Mouse (Mus musculus) liver, embryonic 15.5 days (tissue): ENCODE results near the gene Apoc1. TPM values are rescaled to one million over a fixed set of nuclear protein-coding genes. Genes with fewer than 3 reads are reported as not detected.

Source experiments
- ATAC-seq: fragments of 200-750 bp; cut with Nextera tagmentation; 2 replicates; pipeline ENCODE4 v1.8.0; 2017; ENCODE audit warnings: moderate number of reproducible peaks, mild to moderate bottlenecking, moderate library complexity; ENCODE audit not compliant: insufficient read depth
- H3K27ac ChIP-seq: fragments of 300-500 bp; sonication (generic); replicated peaks from 2 replicates; pipeline ENCODE4 v1.5.1; 2015; ENCODE audit warnings: mild to moderate bottlenecking, inconsistent platforms
- H3K27me3 ChIP-seq: fragments of 300-500 bp; sonication (generic); 2 replicates; pipeline ENCODE4 v1.6.1; 2015; ENCODE audit warnings: mild to moderate bottlenecking, inconsistent platforms
- H3K36me3 ChIP-seq: fragments of 300-500 bp; sonication (generic); replicated peaks from 2 replicates; pipeline ENCODE4 v1.6.1; 2015; ENCODE audit warnings: moderate library complexity, mild to moderate bottlenecking, inconsistent platforms
- H3K4me1 ChIP-seq: fragments of 300-500 bp; sonication (generic); replicated peaks from 2 replicates; pipeline ENCODE4 v1.6.1; 2015; ENCODE audit warnings: inconsistent platforms
- H3K4me2 ChIP-seq: fragments of 300-500 bp; sonication (generic); 2 replicates; pipeline ENCODE4 v1.6.1; 2015; ENCODE audit warnings: moderate library complexity, mild to moderate bottlenecking, inconsistent platforms
- H3K4me3 ChIP-seq: fragments of 300-500 bp; sonication (generic); replicated peaks from 2 replicates; pipeline ENCODE4 v1.5.1; 2015; ENCODE audit warnings: mild to moderate bottlenecking, inconsistent platforms
- H3K9ac ChIP-seq: fragments of 300-500 bp; sonication (generic); 2 replicates; pipeline ENCODE4 v1.6.1; 2015; ENCODE audit warnings: moderate library complexity, mild to moderate bottlenecking, inconsistent platforms
- H3K9me3 ChIP-seq: fragments of 300-500 bp; sonication (generic); replicated peaks from 2 replicates; pipeline ENCODE4 v1.6.1; 2016; ENCODE audit warnings: inconsistent platforms
- WGBS: fragments of 180-500 bp; shearing (Covaris S2); methylation state at CpG from one replicate; pipeline ENCODE4 v1.1.7; 2015; ENCODE audit warnings: mixed read lengths; ENCODE audit not compliant: insufficient replicate concordance; 5-methylcytosine and 5-hydroxymethylcytosine counted together
- polyA plus RNA-seq: library from polyadenylated mRNA; unstranded; fragments of >200 nt; fragmentation: Nextera tagmentation; extraction: Ambion mirVana; gene quantifications from 2 replicates; pipeline ENCODE4 v1.2.1, GENCODE M21; 2015

Apoc1 gene
- polyA plus RNA-seq, 1 experiment from 2014 or later = 611 TPM

DNA sequence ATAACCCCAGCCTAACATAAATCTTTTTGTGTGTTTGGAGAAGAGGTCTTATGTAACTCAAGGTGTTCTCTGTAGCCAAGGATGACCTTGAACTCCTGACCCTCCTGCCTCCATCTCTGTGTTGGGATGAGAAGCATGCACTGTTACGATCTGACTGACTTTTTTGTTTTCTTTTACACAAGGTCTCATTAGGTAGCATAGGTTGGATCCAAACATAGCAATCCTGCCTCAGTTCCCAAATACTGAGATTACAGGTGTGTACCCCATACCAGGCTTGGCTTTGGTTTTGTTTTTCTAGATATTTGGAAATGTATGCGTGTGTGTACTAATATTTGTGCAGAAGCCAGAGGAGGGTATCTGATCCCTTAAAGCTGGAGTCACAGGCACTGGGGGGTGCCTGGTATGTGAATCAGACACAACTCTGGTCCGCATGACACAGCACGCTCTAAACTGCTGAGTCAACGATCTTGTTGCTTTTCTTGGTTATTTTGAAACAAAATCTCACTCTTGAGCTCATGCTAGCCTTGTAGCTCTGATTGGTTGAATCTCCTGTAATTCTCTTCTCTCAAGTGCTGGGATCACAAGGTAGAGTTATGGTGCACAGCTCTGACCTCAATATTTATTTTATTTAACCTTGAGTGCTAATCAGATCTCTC lies 26.0 kb upstream of the Apoc1 start:
- no peak overlapping the region for H3K4me2 ChIP-seq
- no peak overlapping the region for H3K4me3 ChIP-seq
- 71% methylated on average over 5 of the region's 5 CpGs for WGBS
- ATAC-seq = no peak
- no peak overlapping the region for H3K9ac ChIP-seq
- no peaks in the 10 kb centered on the region for H3K9me3 ChIP-seq
- peaks cover 5% of the 10 kb centered on the region for H3K36me3 ChIP-seq
- H3K4me1 ChIP-seq = peaks cover 42% of the 10 kb centered on the region
- H3K27me3 ChIP-seq = no peaks in the 10 kb centered on the region
- no peak overlapping the region for H3K27ac ChIP-seq

DNA sequence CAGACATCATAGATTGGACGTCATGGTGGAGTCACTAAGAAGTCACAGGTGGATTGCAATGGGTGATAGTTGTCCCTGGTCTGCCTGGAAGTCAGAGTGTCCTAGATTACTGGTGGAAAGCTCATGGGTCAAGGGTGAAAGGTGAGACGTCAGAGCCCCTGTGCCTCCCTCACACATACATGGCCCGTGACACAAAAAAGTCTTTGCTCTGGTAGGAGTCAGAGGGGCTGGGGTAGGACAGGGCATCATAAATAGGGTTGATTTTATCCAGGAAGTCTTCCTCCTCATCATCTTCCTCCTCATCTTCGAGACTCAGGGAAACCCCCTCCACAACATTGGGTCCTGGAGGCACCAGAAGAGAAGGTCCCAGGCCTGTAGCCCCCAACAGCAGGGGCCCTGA lies 24.9 kb upstream of the Apoc1 start:
- 66% methylated on average over 4 of the region's 4 CpGs for WGBS
- H3K27ac ChIP-seq = no peak overlapping the region
- H3K9me3 ChIP-seq = no peaks in the 10 kb centered on the region
- H3K4me2 ChIP-seq = no peak overlapping the region
- ATAC-seq = no peak
- H3K36me3 ChIP-seq = peaks cover 15% of the 10 kb centered on the region
- no peaks in the 10 kb centered on the region for H3K27me3 ChIP-seq
- H3K4me1 ChIP-seq = peaks cover 40% of the 10 kb centered on the region
- H3K4me3 ChIP-seq = no peak overlapping the region
- no peak overlapping the region for H3K9ac ChIP-seq

DNA sequence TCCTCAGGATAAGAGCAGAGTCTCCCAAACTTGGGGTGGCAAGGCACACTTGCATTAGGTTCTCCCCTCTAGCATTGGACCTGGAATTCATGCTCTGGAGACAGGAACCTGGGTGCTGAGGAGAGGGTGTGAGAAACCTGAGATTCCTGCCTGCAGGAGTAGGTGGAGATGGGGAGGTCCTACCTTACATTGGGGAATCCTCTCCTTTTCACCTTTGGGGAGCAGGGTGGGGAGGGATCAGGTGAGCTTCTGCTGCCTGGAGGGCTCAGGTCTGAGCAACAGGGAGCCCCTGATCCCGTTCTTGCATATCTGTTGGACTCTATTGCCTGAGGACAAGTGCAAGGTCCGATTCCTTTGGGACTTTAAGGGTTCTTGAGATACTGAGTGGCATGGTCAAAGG lies 24.4 kb upstream of the Apoc1 start:
- peak overlapping the region; percentile 87; the same call in 1 of the 2 replicates for H3K27ac ChIP-seq
- H3K4me1 ChIP-seq = peaks cover 39% of the 10 kb centered on the region
- H3K36me3 ChIP-seq = peaks cover 20% of the 10 kb centered on the region
- ATAC-seq = no peak
- peak overlapping the region; percentile 67 for H3K4me3 ChIP-seq
- H3K9ac ChIP-seq = no peak overlapping the region
- no peaks in the 10 kb centered on the region for H3K27me3 ChIP-seq
- H3K9me3 ChIP-seq = no peaks in the 10 kb centered on the region
- WGBS = 71% methylated on average over 2 of the region's 2 CpGs
- peak overlapping the region; percentile 88 for H3K4me2 ChIP-seq

DNA sequence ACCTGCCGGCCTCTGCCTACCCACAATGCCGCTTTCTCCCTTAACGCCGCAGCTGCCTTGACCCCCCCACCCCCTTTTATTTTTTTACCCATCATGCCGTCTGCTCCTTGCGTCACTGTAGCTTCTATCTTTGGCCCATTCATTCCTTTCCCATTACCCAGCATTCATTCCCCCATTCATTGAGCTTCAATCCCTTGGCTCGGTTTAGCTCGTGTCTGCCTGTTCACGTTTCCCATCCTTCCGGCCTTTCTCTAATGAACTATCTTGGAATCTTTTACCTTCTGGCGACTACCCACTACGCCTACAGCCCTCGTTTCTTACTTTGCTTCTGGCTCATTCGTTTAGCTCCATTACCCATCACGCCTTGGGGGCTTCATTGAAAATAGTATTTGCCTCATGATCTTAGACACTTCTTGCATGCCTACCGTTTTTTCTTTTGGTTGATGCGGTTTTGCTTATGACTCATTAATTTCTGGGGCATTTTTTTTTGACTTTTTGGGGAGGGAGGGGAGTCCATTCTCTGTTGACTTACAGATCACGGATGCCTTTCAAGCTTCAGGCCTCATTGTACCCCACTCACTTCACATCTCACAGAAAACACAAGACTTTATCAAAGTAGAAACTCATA lies 23.7 kb upstream of the Apoc1 start:
- peak overlapping the region; percentile 67 for H3K4me3 ChIP-seq
- peak overlapping the region; percentile 56 for H3K9ac ChIP-seq
- peak overlapping the region; percentile 87 for H3K27ac ChIP-seq
- peaks cover 26% of the 10 kb centered on the region for H3K36me3 ChIP-seq
- 6% methylated on average over 18 of the region's 18 CpGs for WGBS
- no peaks in the 10 kb centered on the region for H3K27me3 ChIP-seq
- H3K9me3 ChIP-seq = no peaks in the 10 kb centered on the region
- H3K4me2 ChIP-seq = peak overlapping the region; percentile 88
- H3K4me1 ChIP-seq = peaks cover 39% of the 10 kb centered on the region
- no peak for ATAC-seq

DNA sequence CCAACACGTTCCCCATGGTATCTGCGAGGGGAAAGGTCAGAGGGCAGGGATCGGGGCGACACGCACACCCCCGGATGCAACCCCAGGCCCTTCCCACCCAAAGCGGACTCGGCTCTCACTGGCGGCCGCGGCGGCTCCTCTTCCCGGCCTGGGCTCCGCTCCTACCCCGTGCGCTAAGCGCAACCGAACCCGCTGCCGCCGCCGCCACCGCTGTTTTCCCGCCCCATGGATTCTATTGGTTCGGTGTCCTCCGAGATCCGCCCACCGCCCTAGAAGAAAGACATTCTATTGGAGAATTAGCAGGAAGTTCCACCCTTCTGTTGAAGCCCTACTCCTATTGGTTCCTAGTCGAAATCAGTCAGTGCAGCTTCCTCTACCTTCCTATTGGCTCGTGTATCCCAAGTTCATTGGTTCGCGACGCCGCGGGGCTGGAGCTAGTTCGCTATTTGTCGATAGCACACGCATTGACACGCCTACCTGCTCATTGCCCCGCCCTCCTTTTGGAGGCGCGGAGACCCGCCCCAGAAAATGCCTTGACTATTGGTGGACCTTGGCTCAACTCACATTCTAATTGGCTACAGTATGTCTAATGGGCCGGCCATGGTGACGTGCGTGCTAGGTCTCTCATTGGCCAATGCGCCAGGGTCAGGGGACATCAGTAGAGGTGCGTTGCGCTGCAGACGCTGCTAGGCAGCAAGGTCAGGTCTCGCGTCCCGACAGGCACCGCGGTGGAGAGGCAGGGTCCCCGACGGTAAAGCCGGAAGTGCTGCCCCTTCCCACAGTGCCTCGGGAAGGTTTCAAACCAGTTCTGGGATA lies 23.0 kb upstream of the Apoc1 start, which contains the start of gene Tomm40:
Gene Tomm40 (minus strand): TSS at position 200 of the 816 bp plus-strand sequence.
- H3K27me3 ChIP-seq = no peaks in the 10 kb centered on the region
- peak within 1 kb of the TSS; percentile 87 for H3K27ac ChIP-seq
- peaks cover 32% of the 10 kb centered on the region for H3K36me3 ChIP-seq
- peak within 1 kb of the TSS; percentile 89 for H3K9ac ChIP-seq
- WGBS = under 1% methylated on average over 53 of the region's 59 CpGs
- H3K4me2 ChIP-seq = peak within 1 kb of the TSS; percentile 93
- peak within 1 kb of the TSS; percentile 81 for H3K4me3 ChIP-seq
- peak; percentile 98 for ATAC-seq
- H3K4me1 ChIP-seq = peaks cover 39% of the 10 kb centered on the region
- H3K9me3 ChIP-seq = no peaks in the 10 kb centered on the region

DNA sequence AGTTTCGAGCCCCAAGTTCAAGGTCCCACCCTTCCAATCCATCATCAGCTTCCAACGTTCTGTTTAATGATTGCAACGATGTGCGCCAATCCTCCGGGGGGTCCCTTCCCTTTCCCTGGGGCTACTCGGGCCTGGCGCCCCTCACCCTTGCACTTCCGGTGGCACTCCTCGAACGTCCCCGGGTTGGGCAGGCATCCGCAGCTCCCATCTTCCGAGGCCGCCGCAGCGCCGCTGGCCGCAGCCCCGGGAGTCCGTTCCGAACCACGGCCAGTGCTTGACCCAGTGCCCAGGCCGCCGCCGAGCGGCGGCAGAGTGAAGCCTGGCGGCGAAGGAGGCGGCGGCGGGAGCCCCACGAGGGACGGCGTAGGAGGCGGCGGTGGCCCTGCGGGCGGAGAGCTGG lies 22.4 kb upstream of the Apoc1 start:
- 0 out of 2 replicates have a peak, but pooled peaks have one; percentile 0 for ATAC-seq
- Histone ChIP-seq H3K27ac (peak overlapping the region; percentile 75), H3K4me1 (peaks cover 39% of the 10 kb centered on the region), H3K9ac (peak overlapping the region; percentile 89), H3K4me3 (peak overlapping the region; percentile 81), H3K4me2 (peak overlapping the region; percentile 93), H3K27me3 (no peaks in the 10 kb centered on the region), H3K9me3 (no peaks in the 10 kb centered on the region), H3K36me3 (peaks cover 38% of the 10 kb centered on the region)
- WGBS = 0% methylated on average over 39 of the region's 39 CpGs

DNA sequence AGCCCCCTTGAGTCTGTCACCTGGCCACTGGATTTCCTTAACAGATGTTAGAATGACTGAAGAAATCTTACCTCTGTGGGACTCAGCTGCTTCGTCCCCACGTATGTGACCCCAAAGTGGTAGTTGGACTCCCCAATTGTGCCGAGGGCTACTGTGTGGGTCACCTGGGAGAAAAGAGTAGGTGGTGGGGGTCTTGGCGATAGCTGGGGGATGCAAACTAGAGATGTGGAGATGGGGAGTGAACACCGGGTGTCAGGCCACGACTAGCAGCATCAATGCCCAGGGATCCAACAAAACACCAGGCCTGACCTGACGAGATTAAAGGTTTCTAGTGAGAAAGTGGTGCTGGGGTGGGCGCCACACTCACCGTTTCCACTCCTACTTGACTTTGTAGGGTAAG lies 21.1 kb upstream of the Apoc1 start:
- peak overlapping the region; percentile 93 for H3K4me2 ChIP-seq
- no peak overlapping the region for H3K27ac ChIP-seq
- no peaks in the 10 kb centered on the region for H3K9me3 ChIP-seq
- peak overlapping the region; percentile 81 for H3K4me3 ChIP-seq
- H3K27me3 ChIP-seq = no peaks in the 10 kb centered on the region
- peaks cover 43% of the 10 kb centered on the region for H3K4me1 ChIP-seq
- peaks cover 50% of the 10 kb centered on the region for H3K36me3 ChIP-seq
- 68% methylated on average over 9 of the region's 9 CpGs for WGBS
- 0 out of 2 replicates have a peak overlapping the region, but pooled peaks have one; percentile 89 for H3K9ac ChIP-seq
- ATAC-seq = no peak

DNA sequence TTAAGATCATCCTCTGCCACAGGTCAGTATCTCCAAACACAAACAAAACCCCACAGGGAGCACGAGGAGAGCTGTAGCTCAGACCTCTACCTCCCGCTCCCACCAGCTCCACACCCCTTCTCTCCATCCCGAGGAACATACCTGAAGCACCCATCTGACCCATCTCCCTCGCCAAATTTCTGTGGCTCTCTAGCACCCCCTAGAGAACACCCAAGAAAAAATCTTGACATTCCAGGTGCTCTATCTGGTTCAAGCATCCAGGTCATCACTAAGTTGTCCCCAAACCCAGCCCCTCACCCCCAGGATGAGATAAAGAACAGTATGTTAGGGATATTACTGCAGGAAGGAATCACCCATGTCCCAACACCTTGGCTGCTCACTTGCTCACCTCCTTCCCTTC lies 20.7 kb upstream of the Apoc1 start:
- Histone ChIP-seq H3K27me3 (no peaks in the 10 kb centered on the region), H3K36me3 (peaks cover 52% of the 10 kb centered on the region), H3K9me3 (no peaks in the 10 kb centered on the region), H3K4me1 (peaks cover 43% of the 10 kb centered on the region), H3K27ac (no peak overlapping the region), H3K4me3 (peak overlapping the region; percentile 81; the same call in 1 of the 2 replicates), H3K4me2 (peak overlapping the region; percentile 93; the same call in 1 of the 2 replicates), H3K9ac (no peak overlapping the region)
- WGBS = 31% methylated on average over 4 of the region's 4 CpGs
- no peak for ATAC-seq

DNA sequence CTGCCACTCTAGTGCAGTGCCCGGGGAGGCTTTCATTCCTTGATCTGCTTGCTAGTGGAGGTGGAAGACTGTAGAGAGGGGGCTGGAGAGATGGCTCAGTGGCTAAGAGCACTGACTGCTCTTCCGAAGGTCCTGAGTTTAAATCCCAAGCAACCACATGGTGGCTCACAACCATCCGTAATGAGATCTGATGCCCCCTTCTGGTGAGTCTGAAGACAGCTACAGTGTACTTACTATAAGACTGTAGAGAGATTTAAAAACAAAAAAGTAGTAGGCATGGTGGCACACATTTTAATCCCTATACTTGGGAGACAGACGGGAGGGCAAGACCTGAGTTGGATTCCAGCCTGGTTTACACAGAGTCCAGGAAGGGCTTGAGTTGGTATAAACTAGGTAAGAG lies 20.0 kb upstream of the Apoc1 start:
- Histone ChIP-seq H3K4me2 (no peak overlapping the region), H3K4me1 (peaks cover 41% of the 10 kb centered on the region), H3K27me3 (no peaks in the 10 kb centered on the region), H3K36me3 (peaks cover 58% of the 10 kb centered on the region), H3K9ac (no peak overlapping the region), H3K9me3 (no peaks in the 10 kb centered on the region), H3K27ac (no peak overlapping the region), H3K4me3 (no peak overlapping the region)
- 64% methylated on average over 4 of the region's 4 CpGs for WGBS
- no peak for ATAC-seq

DNA sequence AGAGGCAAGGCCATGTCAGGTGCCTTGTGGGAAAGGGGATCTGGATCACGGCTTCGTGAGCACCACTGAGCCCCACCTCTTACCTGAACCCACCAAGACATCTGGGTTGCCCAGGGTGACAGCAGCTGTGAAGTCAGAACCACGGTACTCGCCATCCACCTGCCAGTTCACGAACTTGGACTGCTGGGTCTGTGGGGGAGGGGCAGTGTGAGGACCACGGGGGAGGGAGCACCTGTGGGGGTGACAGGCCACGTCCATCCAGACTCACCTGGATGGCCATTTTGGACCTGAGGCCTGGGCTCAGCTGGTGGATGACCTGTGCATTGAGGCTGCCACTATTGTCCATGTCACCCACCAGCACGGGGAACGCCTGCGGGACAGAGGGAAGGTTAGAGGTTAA lies 18.2 kb upstream of the Apoc1 start:
- Histone ChIP-seq H3K9me3 (no peaks in the 10 kb centered on the region), H3K36me3 (peaks cover 73% of the 10 kb centered on the region), H3K4me2 (no peak overlapping the region), H3K27me3 (no peaks in the 10 kb centered on the region), H3K4me1 (peaks cover 28% of the 10 kb centered on the region), H3K9ac (no peak overlapping the region), H3K27ac (no peak overlapping the region), H3K4me3 (no peak overlapping the region)
- 74% methylated on average over 10 of the region's 10 CpGs for WGBS
- ATAC-seq = no peak

DNA sequence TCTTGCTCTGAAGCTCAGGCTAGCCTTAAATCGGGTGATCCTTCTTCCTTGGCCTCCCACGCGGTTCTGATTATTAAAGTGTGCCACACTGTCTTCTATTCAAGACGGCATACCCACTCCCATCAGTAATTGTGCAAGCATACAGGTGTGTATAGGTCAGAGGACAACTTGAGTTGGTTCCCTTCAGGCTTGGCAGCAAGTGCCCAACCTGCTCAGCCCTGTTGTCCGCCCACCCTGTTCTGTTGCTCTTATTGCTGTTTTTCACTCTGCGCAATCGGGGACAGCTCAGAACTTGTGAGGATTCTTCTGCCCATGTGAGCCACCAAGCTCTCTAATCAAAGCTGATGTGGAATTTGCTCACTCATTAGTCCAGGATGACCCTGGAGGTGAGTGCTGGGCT lies 12.8 kb upstream of the Apoc1 start:
- Histone ChIP-seq H3K9me3 (no peaks in the 10 kb centered on the region), H3K27me3 (no peaks in the 10 kb centered on the region), H3K4me3 (no peak overlapping the region), H3K4me2 (no peak overlapping the region), H3K27ac (no peak overlapping the region), H3K4me1 (peaks cover 33% of the 10 kb centered on the region), H3K36me3 (peaks cover 67% of the 10 kb centered on the region), H3K9ac (no peak overlapping the region)
- ATAC-seq = no peak
- 82% methylated on average over 7 of the region's 7 CpGs for WGBS
